Mouse (Mus musculus) intestine, postnatal 0 days (tissue): Measurements from ENCODE around the gene Tekt3. TPM values are rescaled to one million over a fixed set of nuclear protein-coding genes. Genes with fewer than 3 reads are reported as not detected.

ENCODE experiments used
- ATAC-seq: fragments of 200-750 bp; cut with Nextera tagmentation; 2 replicates; pipeline ENCODE4 v1.8.0; 2017; ENCODE audit warnings: mild to moderate bottlenecking, moderate TSS enrichment, moderate library complexity
- H3K27ac ChIP-seq: fragments of 300-500 bp; sonication (generic); 2 replicates; pipeline ENCODE4 v1.5.1; 2014; ENCODE audit warnings: mild to moderate bottlenecking, low read depth, low read length, moderate library complexity
- H3K27me3 ChIP-seq: fragments of 300-500 bp; sonication (generic); replicated peaks from 2 replicates; pipeline ENCODE4 v1.6.1; 2014; ENCODE audit warnings: low read length, mixed read lengths; ENCODE audit not compliant: control insufficient read depth, insufficient read depth
- H3K36me3 ChIP-seq: fragments of 300-500 bp; sonication (generic); 2 replicates; pipeline ENCODE4 v1.6.1; 2014; ENCODE audit warnings: mild to moderate bottlenecking, moderate library complexity; ENCODE audit not compliant: control insufficient read depth, insufficient read depth
- H3K4me1 ChIP-seq: fragments of 300-500 bp; sonication (generic); replicated peaks from 2 replicates; pipeline ENCODE4 v1.6.1; 2014; ENCODE audit warnings: antibody characterized with exemption, low read length, mixed read lengths; ENCODE audit not compliant: control insufficient read depth, insufficient read depth
- H3K4me2 ChIP-seq: fragments of 300-500 bp; sonication (generic); replicated peaks from 2 replicates; pipeline ENCODE4 v1.6.1; 2014; ENCODE audit warnings: low read depth, mild to moderate bottlenecking, moderate library complexity
- H3K4me3 ChIP-seq: fragments of 300-500 bp; sonication (generic); 2 replicates; pipeline ENCODE4 v1.5.1; 2014; ENCODE audit warnings: low read depth, low read length
- H3K9ac ChIP-seq: fragments of 300-500 bp; sonication (generic); 2 replicates; pipeline ENCODE4 v1.6.1; 2014; ENCODE audit warnings: mild to moderate bottlenecking, low read depth, low read length
- H3K9me3 ChIP-seq: fragments of 300-500 bp; sonication (generic); 2 replicates; pipeline ENCODE4 v1.6.1; 2016; ENCODE audit warnings: mixed run types; ENCODE audit not compliant: control insufficient read depth
- CTCF ChIP-seq: sonication (generic); IDR thresholded peaks from 2 replicates; pipeline ENCODE4 v1.5.1; 2016; ENCODE audit warnings: low read depth, mild to moderate bottlenecking, control low read depth, antibody characterized with exemption, moderate library complexity
- WGBS: fragments of 180-500 bp; shearing (Covaris S2); extraction: QIAGEN DNeasy Blood & Tissue Kit; methylation state at CpG from one replicate; pipeline ENCODE4 v1.1.7; 2014; 5-methylcytosine and 5-hydroxymethylcytosine counted together
- polyA plus RNA-seq: library from polyadenylated mRNA; unstranded; fragments of >200 nt; fragmentation: Nextera tagmentation; extraction: Ambion mirVana; gene quantifications from 2 replicates; pipeline ENCODE4 v1.2.1, GENCODE M21; 2015

Gene Tekt3
- polyA plus RNA-seq, 1 experiment from 2014 or later = not detected

GRCm38 (mm10) chr11:63130497-63130896 lies 69.0 kb downstream of the Tekt3 start:
- no peak overlapping the region for H3K27ac ChIP-seq
- H3K9ac ChIP-seq = no peak overlapping the region
- ATAC-seq = no peak

GRCm38 (mm10) chr11:63131001-63131692 lies 69.7 kb downstream of the Tekt3 start:
- H3K27ac ChIP-seq = peak overlapping the region; percentile 43
- 0 out of 2 replicates have a peak, but pooled peaks cover 2% of the 10 kb centered on the region for H3K36me3 ChIP-seq
- peaks cover 11% of the 10 kb centered on the region; the same call in 1 of the 2 replicates for H3K4me1 ChIP-seq
- H3K4me2 ChIP-seq = peak overlapping the region; percentile 75
- H3K4me3 ChIP-seq = peak overlapping the region; percentile 52
- H3K9ac ChIP-seq = peak overlapping the region; percentile 45; the same call in 1 of the 2 replicates
- 0 out of 2 replicates have a peak, but pooled peaks have one; percentile 21 for TF ChIP-seq CTCF
- WGBS = 4% methylated on average over 33 of the region's 33 CpGs
- H3K27me3 ChIP-seq = peaks cover 45% of the 10 kb centered on the region
- no peaks in the 10 kb centered on the region for H3K9me3 ChIP-seq
- ATAC-seq = no peak

More at GRCm38 (mm10) chr11:63130497-63130896, 69.0 kb downstream of the Tekt3 start:
- Histone ChIP-seq H3K4me2 (peak overlapping the region; percentile 75), H3K36me3 (no peaks in the 10 kb centered on the region), H3K4me1 (peaks cover 11% of the 10 kb centered on the region; the same call in 1 of the 2 replicates), H3K9me3 (no peaks in the 10 kb centered on the region), H3K27me3 (peaks cover 45% of the 10 kb centered on the region), H3K4me3 (peak overlapping the region; percentile 52)
- no peak for TF ChIP-seq CTCF
- WGBS = 30% methylated on average over 8 of the region's 8 CpGs

GRCm38 (mm10) chr11:63131693-63132040 lies 70.2 kb downstream of the Tekt3 start:
- no peak for TF ChIP-seq CTCF
- peaks cover 11% of the 10 kb centered on the region; the same call in 1 of the 2 replicates for H3K4me1 ChIP-seq
- H3K9me3 ChIP-seq = no peaks in the 10 kb centered on the region
- peak overlapping the region; percentile 45; the same call in 1 of the 2 replicates for H3K9ac ChIP-seq
- 9% methylated on average over 11 of the region's 11 CpGs for WGBS
- no peak overlapping the region for H3K27ac ChIP-seq
- H3K27me3 ChIP-seq = peaks cover 45% of the 10 kb centered on the region
- no peak for ATAC-seq
- peak overlapping the region; percentile 52 for H3K4me3 ChIP-seq
- 0 out of 2 replicates have a peak, but pooled peaks cover 3% of the 10 kb centered on the region for H3K36me3 ChIP-seq
- peak overlapping the region; percentile 75 for H3K4me2 ChIP-seq

- Histone ChIP-seq H3K27ac (peak overlapping the region; percentile 71), H3K36me3 (0 out of 2 replicates have a peak, but pooled peaks cover 3% of the 10 kb centered on the region), H3K4me1 (peaks cover 11% of the 10 kb centered on the region; the same call in 1 of the 2 replicates), H3K27me3 (peaks cover 45% of the 10 kb centered on the region), H3K4me2 (peak overlapping the region; percentile 75), H3K4me3 (peak overlapping the region; percentile 52), H3K9ac (peak overlapping the region; percentile 54; the same call in 1 of the 2 replicates), H3K9me3 (no peaks in the 10 kb centered on the region)
- TF ChIP-seq CTCF = no peak
- 2% methylated on average over 11 of the region's 11 CpGs for WGBS
- no peak for ATAC-seq
These were observed 70.7 kb downstream of the Tekt3 start for GRCm38 (mm10) chr11:63132151-63132500.

GRCm38 (mm10) chr11:63132501-63133435 lies 71.3 kb downstream of the Tekt3 start:
- H3K9me3 ChIP-seq = no peaks in the 10 kb centered on the region
- peak overlapping the region; percentile 75 for H3K4me2 ChIP-seq
- peak overlapping the region; percentile 52 for H3K4me3 ChIP-seq
- TF ChIP-seq CTCF = peak; percentile 50
- 0 out of 2 replicates have a peak, but pooled peaks have one; percentile 20 for ATAC-seq
- H3K27me3 ChIP-seq = peaks cover 45% of the 10 kb centered on the region
- WGBS = under 1% methylated on average over 63 of the region's 66 CpGs
- peak overlapping the region; percentile 71 for H3K27ac ChIP-seq
- peaks cover 11% of the 10 kb centered on the region; the same call in 1 of the 2 replicates for H3K4me1 ChIP-seq
- peak overlapping the region; percentile 54; the same call in 1 of the 2 replicates for H3K9ac ChIP-seq
- 0 out of 2 replicates have a peak, but pooled peaks cover 3% of the 10 kb centered on the region for H3K36me3 ChIP-seq

- no peak for TF ChIP-seq CTCF
- Histone ChIP-seq H3K27me3 (peaks cover 45% of the 10 kb centered on the region), H3K36me3 (0 out of 2 replicates have a peak, but pooled peaks cover 3% of the 10 kb centered on the region), H3K27ac (no peak overlapping the region), H3K9me3 (no peaks in the 10 kb centered on the region), H3K4me1 (peaks cover 11% of the 10 kb centered on the region; the same call in 1 of the 2 replicates), H3K9ac (no peak overlapping the region), H3K4me2 (no peak overlapping the region), H3K4me3 (no peak overlapping the region)
- no peak for ATAC-seq
- WGBS = 84% methylated on average over 5 of the region's 5 CpGs
These were observed 72.6 kb downstream of the Tekt3 start for GRCm38 (mm10) chr11:63134021-63134420.
